Mouse (Mus musculus) G1E (cell line): ENCODE measurements at regions not wholly inside any gene's neighbourhood (a gene's known extent, or its start where the extent isn't known, plus 50 kb on each side); places are given as distances from the start of the nearest gene placed in this dataset.

Experiments
- ATAC-seq: 2 replicates; pipeline ENCODE4 v1.8.0; 2016; ENCODE audit warnings: mild to moderate bottlenecking; ENCODE audit not compliant: insufficient number of reproducible peaks, poor library complexity, low FRiP score, severe bottlenecking; ENCODE audit errors: extremely low read depth
- DNase-seq: peaks from one replicate; pipeline ENCODE4 v3.0.0; 2012; ENCODE audit warnings: low spot score
- H3K27me3 ChIP-seq: 2 replicates; pipeline ENCODE4 v1.6.1; 2012; ENCODE audit warnings: mild to moderate bottlenecking, low read length, inconsistent platforms; ENCODE audit not compliant: insufficient read depth
- H3K36me3 ChIP-seq: replicated peaks from 2 replicates; pipeline ENCODE3; 2012; ENCODE audit warnings: mild to moderate bottlenecking, inconsistent platforms
- H3K4me1 ChIP-seq: 2 replicates; pipeline ENCODE4 v1.6.1; 2012; ENCODE audit warnings: low read depth, low read length, inconsistent platforms, mixed read lengths; ENCODE audit not compliant: insufficient read depth
- H3K4me3 ChIP-seq: 2 replicates; pipeline ENCODE4 v1.5.1; 2012; ENCODE audit warnings: low read depth, mild to moderate bottlenecking, inconsistent platforms, low read length, moderate library complexity, mixed read lengths
- H3K9me3 ChIP-seq: replicated peaks from 2 replicates; pipeline ENCODE4 v1.6.1; 2012; ENCODE audit warnings: inconsistent platforms
- CTCF ChIP-seq: IDR thresholded peaks from 2 replicates; pipeline ENCODE4 v1.5.1; 2012; ENCODE audit warnings: low read depth, low read length, inconsistent platforms, mixed read lengths
- GATA1 ChIP-seq: IDR thresholded peaks from 2 replicates; pipeline ENCODE4 v1.6.1; 2012; ENCODE audit warnings: borderline replicate concordance, low read length, inconsistent platforms, mixed read lengths
- GATA2 ChIP-seq: IDR thresholded peaks from 2 replicates; pipeline ENCODE4 v1.6.1; 2012; ENCODE audit warnings: low read depth, low read length, inconsistent platforms, borderline replicate concordance
- POLR2AphosphoS5 ChIP-seq: IDR thresholded peaks from 2 replicates; pipeline ENCODE4 v1.6.1; 2012; ENCODE audit warnings: low read depth, low read length, inconsistent platforms; ENCODE audit not compliant: insufficient replicate concordance
- TAL1 ChIP-seq: conservative IDR thresholded peaks from 2 replicates; pipeline ENCODE4 v1.6.1; 2012; ENCODE audit warnings: low read depth, low read length, inconsistent platforms, mixed read lengths

DNA sequence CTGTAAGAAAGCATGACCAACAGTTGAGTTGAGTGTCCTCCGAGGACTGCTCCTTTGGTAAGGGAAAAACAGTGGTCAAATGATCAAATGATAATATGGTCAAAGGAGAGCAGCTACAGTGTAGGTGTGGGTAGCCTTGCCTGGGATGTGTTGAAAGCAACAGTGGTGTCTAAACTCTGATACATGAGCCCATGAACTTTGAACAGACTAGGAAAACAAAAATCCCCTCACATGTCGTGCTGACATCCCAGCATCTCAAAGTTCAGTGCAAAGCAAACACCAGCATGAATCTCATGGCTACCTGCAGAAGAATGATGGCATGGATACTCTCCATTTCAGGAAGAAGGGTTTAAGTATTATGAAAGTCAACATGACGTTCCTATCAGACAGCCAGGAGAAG, 171.3 kb upstream of the Lpp start:
- TF ChIP-seq GATA1: no peak
- TF ChIP-seq TAL1: no peak
- TF ChIP-seq GATA2: no peak
- TF ChIP-seq CTCF: no peak
- TF ChIP-seq POLR2AphosphoS5: no peak
- DNase-seq (no peak), ATAC-seq (no peak)
- Histone ChIP-seq H3K27me3 (no peaks in the 10 kb centered on the region), H3K4me3 (no peak overlapping the region), H3K9me3 (peaks cover 34% of the 10 kb centered on the region), H3K4me1 (no peaks in the 10 kb centered on the region), H3K36me3 (no peaks in the 10 kb centered on the region)

- H3K4me1 ChIP-seq: no peaks in the 10 kb centered on the region
- no peak overlapping the region for H3K4me3 ChIP-seq
- H3K27me3 ChIP-seq: no peaks in the 10 kb centered on the region
- TF ChIP-seq CTCF (no peak), POLR2AphosphoS5 (no peak), GATA1 (no peak), GATA2 (no peak)
- peaks cover 45% of the 10 kb centered on the region for H3K9me3 ChIP-seq
- no peaks in the 10 kb centered on the region for H3K36me3 ChIP-seq
- no peak for DNase-seq
- ATAC-seq: no peak
Observed at GRCm38 (mm10) chr16:24220613-24221012, 172.7 kb upstream of the Lpp start.

DNA sequence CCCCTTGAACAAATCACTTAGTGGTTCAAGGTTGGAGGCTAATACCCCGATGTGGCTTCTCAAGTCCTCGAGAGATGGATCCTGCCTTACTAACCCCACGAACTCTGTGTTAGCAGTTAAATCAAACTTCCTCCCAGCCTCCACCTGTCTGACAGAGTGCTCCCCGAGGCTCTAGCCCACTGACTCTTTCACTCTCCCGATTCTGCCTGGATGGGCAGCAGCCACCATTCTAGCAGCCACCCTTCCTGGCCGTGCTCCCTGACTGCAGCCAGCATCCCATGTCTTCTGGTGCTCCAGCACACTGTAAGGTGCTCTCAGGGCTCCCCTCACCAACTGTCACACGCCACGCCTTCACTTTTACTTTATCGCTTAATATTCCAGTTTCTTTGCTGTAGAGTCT, 173.6 kb upstream of the Lpp start:
- no peaks in the 10 kb centered on the region for H3K4me1 ChIP-seq
- ATAC-seq (no peak), DNase-seq (no peak)
- peaks cover 46% of the 10 kb centered on the region for H3K9me3 ChIP-seq
- no peaks in the 10 kb centered on the region for H3K36me3 ChIP-seq
- no peak overlapping the region for H3K4me3 ChIP-seq
- H3K27me3 ChIP-seq: no peaks in the 10 kb centered on the region
- TF ChIP-seq GATA1: no peak
- no peak for TF ChIP-seq CTCF
- TF ChIP-seq TAL1: no peak
- no peak for TF ChIP-seq POLR2AphosphoS5
- no peak for TF ChIP-seq GATA2

DNA sequence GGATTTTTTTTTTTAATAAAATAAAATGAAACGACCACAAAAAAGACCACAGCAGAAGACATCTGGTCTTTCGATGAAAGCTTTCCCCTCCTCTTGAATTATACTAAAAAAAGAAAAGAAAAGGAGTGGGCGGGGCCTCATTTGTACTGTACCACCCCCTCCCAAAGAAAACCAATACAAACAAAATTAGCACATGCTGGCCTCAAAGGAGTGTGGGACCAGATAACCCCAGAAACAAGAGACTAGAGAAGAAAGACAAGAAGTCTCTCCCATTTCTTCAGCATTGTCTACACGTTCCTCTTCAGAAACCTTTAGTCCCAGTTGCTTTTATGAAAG, 174.5 kb upstream of the Lpp start:
- Histone ChIP-seq H3K9me3 (peaks cover 46% of the 10 kb centered on the region), H3K27me3 (no peaks in the 10 kb centered on the region), H3K4me3 (no peak overlapping the region), H3K36me3 (no peaks in the 10 kb centered on the region), H3K4me1 (no peaks in the 10 kb centered on the region)
- TF ChIP-seq GATA1: no peak
- no peak for TF ChIP-seq TAL1
- TF ChIP-seq CTCF: no peak
- DNase-seq: no peak
- no peak for ATAC-seq

DNA sequence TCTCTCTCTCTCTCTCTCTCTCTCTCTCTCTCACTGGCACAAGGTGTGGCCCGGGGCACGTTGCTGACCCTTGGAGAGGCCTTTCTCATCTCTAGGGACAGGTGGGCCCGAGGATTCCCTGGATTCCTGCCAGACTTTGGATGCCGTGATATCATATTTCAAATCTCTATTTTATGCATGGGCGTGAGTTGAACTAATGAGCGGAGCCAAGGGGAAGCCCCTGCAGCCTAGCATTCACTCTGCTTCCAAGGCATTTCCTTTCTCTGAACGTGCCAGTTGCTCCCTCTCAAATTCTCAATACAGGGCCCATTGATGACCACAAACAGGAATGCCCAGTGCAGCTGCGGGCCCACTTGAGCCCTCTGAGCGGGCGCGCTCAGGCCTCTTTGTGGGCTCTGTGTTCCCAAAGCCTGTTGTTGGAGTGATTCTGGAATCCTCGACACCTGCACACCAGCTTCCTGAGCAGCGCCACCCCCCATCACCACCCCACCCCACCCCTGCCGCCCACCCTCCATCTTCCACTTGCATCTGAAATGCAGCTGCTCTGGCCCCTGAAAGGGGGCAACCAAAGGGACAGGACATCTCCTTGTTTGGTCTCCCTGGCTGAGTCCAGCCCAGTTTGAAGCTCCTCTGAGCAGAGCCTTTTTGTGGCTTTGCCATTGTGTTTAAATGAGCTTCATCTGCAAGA, 175.0 kb upstream of the Lpp start:
- Histone ChIP-seq H3K27me3 (no peaks in the 10 kb centered on the region), H3K4me1 (no peaks in the 10 kb centered on the region), H3K36me3 (no peaks in the 10 kb centered on the region), H3K4me3 (no peak overlapping the region), H3K9me3 (peaks cover 46% of the 10 kb centered on the region)
- no peak for TF ChIP-seq GATA2
- TF ChIP-seq CTCF: no peak
- no peak for TF ChIP-seq GATA1
- TF ChIP-seq POLR2AphosphoS5: no peak
- no peak for TF ChIP-seq TAL1
- ATAC-seq: no peak
- DNase-seq: no peak

DNA sequence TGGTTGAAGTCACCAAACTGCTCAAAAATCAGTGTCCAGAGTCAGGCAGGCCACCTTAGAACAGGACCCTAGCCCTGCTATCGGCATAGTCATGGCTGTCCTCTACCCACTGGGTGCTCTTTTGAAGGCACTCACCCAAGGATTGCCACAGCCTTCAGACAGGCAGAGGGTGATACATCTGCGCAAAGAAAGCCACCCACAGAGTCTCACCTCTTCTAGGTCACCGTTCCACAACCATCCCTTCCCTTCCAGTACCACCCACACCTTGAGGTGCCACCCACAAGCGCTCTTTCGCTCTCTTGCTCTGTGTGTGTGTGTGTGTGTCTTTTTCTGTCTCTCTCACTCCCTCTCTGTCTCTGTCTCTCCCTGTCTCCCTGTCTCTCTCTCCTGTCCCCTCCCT, 176.5 kb upstream of the Lpp start:
- H3K36me3 ChIP-seq: no peaks in the 10 kb centered on the region
- no peak overlapping the region for H3K4me3 ChIP-seq
- H3K9me3 ChIP-seq: peaks cover 43% of the 10 kb centered on the region
- DNase-seq (no peak), ATAC-seq (no peak)
- TF ChIP-seq TAL1 (no peak), GATA2 (no peak), POLR2AphosphoS5 (no peak), CTCF (no peak), GATA1 (no peak)
- no peaks in the 10 kb centered on the region for H3K27me3 ChIP-seq
- H3K4me1 ChIP-seq: no peaks in the 10 kb centered on the region
